ENCODE assay signal across 8 mouse cellular contexts in genomic region chr1:33719733-33720225, GRCm38 (mm10). TPM values are rescaled to one million over a fixed set of nuclear protein-coding genes. Genes with fewer than 3 reads are reported as not detected.
DNase-seq lines count a peak whose midpoint lies in the region; ATAC-seq and TF ChIP-seq lines count a peak whose summit lies in the region.

Gene Rab23, plus strand, starts transcription at chr1:33719887.

- H3K9me3 ChIP-seq in embryonic facial prominence, embryonic 12.5 days: no peaks in the 10 kb centered on the region
- H3K9me3 ChIP-seq in limb, embryonic 10.5 days (replicated peaks): no peaks in the 10 kb centered on the region
- H3K9me3 ChIP-seq in midbrain, embryonic 12.5 days: no peaks in the 10 kb centered on the region

- H3K4me3 ChIP-seq in embryonic facial prominence, embryonic 12.5 days: peak within 1 kb of the TSS; percentile 82
- peak within 1 kb of the TSS; percentile 89 for H3K4me3 ChIP-seq in limb, embryonic 10.5 days
- peak within 1 kb of the TSS; percentile 86 for H3K4me3 ChIP-seq in midbrain, embryonic 12.5 days
- H3K4me3 ChIP-seq in small intestine, adult 2 months (ENCODE audit: low read depth, low read length): peak within 1 kb of the TSS; percentile 89

- peaks cover 25% of the 10 kb centered on the region for H3K36me3 ChIP-seq in embryonic facial prominence, embryonic 12.5 days
- peaks cover 31% of the 10 kb centered on the region for H3K36me3 ChIP-seq in limb, embryonic 10.5 days
- H3K36me3 ChIP-seq in midbrain, embryonic 12.5 days: peaks cover 27% of the 10 kb centered on the region
- H3K36me3 ChIP-seq in small intestine, adult 2 months (ENCODE audit: control insufficient read depth, insufficient read depth, low read length): peaks cover 6% of the 10 kb centered on the region; the same call in 1 of the 2 replicates

- peak; percentile 90 for DNase-seq in 3134 (ENCODE audit: extremely low read depth, insufficient read length, low spot score)
- DNase-seq in adrenal gland, postnatal 36 days: peak; percentile 84 to 90
- peak; percentile 84 to 86 for DNase-seq in heart, adult 18-20 months
- DNase-seq in kidney, adult 18-20 months: peak; percentile 88
- DNase-seq in limb, embryonic 10.5 days (ENCODE audit: low spot score): peak; percentile 87

- ATAC-seq in embryonic facial prominence, embryonic 12.5 days (ENCODE audit: insufficient number of reproducible peaks, insufficient read depth, low FRiP score, low TSS enrichment): peak; percentile 90
- peak; percentile 97 for ATAC-seq in midbrain, embryonic 12.5 days (ENCODE audit: low FRiP score, low read depth)

- peak within 1 kb of the TSS; percentile 56 for H3K4me2 ChIP-seq in embryonic facial prominence, embryonic 12.5 days (replicated peaks)
- peak within 1 kb of the TSS; percentile 62 for H3K4me2 ChIP-seq in midbrain, embryonic 12.5 days (replicated peaks)

- no peaks in the 10 kb centered on the region for H3K27me3 ChIP-seq in embryonic facial prominence, embryonic 12.5 days
- no peaks in the 10 kb centered on the region for H3K27me3 ChIP-seq in limb, embryonic 10.5 days (ENCODE audit: low read depth, poor library complexity, severe bottlenecking)
- H3K27me3 ChIP-seq in midbrain, embryonic 12.5 days: no peaks in the 10 kb centered on the region
- H3K27me3 ChIP-seq in small intestine, adult 2 months (ENCODE audit: control insufficient read depth, insufficient read depth, low read length): no peaks in the 10 kb centered on the region

- no peak; the same call in 1 of the 2 replicates for TF ChIP-seq POLR2A in small intestine, adult 2 months (IDR thresholded peaks at IDR 0.05; ENCODE audit: low read depth, low read length)

- peaks cover 5% of the 10 kb centered on the region; the same call in 1 of the 2 replicates for H3K4me1 ChIP-seq in embryonic facial prominence, embryonic 12.5 days
- peaks cover 12% of the 10 kb centered on the region for H3K4me1 ChIP-seq in limb, embryonic 10.5 days
- H3K4me1 ChIP-seq in midbrain, embryonic 12.5 days: peaks cover 5% of the 10 kb centered on the region
- peaks cover 2% of the 10 kb centered on the region; the same call in 1 of the 2 replicates for H3K4me1 ChIP-seq in small intestine, adult 2 months (ENCODE audit: control insufficient read depth, insufficient read depth, insufficient read length, low read length)

- WGBS in embryonic facial prominence, embryonic 12.5 days: 1% methylated on average over 52 of the region's 54 CpGs
- WGBS in limb, embryonic 10.5 days: under 1% methylated on average over 54 of the region's 54 CpGs
- under 1% methylated on average over 46 of the region's 54 CpGs for WGBS in midbrain, embryonic 12.5 days
- under 1% methylated on average over 54 of the region's 54 CpGs for WGBS in small intestine, adult 2 months

- no peak for TF ChIP-seq CTCF in small intestine, adult 2 months (IDR thresholded peaks at IDR 0.05; ENCODE audit: extremely low read depth, insufficient read length, insufficient replicate concordance, low read depth, low read length)

- peak within 1 kb of the TSS; percentile 95 for H3K27ac ChIP-seq in embryonic facial prominence, embryonic 12.5 days
- peak within 1 kb of the TSS; percentile 96 for H3K27ac ChIP-seq in limb, embryonic 10.5 days
- H3K27ac ChIP-seq in midbrain, embryonic 12.5 days (replicated peaks): peak within 1 kb of the TSS; percentile 91
- peak within 1 kb of the TSS; percentile 19; the same call in 1 of the 2 replicates for H3K27ac ChIP-seq in small intestine, adult 2 months (ENCODE audit: insufficient read depth, low read depth, low read length)

- H3K9ac ChIP-seq in embryonic facial prominence, embryonic 12.5 days: peak within 1 kb of the TSS; percentile 91
- H3K9ac ChIP-seq in midbrain, embryonic 12.5 days (replicated peaks): peak within 1 kb of the TSS; percentile 91

RNA-seq across cellular contexts. Expression of gene Rab23, which starts in this region (rescaled TPM):
- 10 to 100 TPM; 10.3 to 11.9 TPM for total RNA-seq in adrenal gland, postnatal 36 days (2021)
- 36.9 and 39.1 TPM in 2 replicates for polyA plus RNA-seq in embryonic facial prominence, embryonic 12.5 days (2016; fragmentation: Nextera tagmentation; extraction: Ambion mirVana)
- total RNA-seq in heart, adult 18-20 months (2021): 10 to 100 TPM in 1 of 2 experiments, 1 to 10 TPM in 1; 7.8 to 10.4 TPM
- 31.8 and 39.1 TPM in 2 replicates for polyA plus RNA-seq in limb, embryonic 10.5 days (2016; fragmentation: Nextera tagmentation; extraction: Ambion mirVana)
- polyA plus RNA-seq in midbrain, embryonic 12.5 days (2016; fragmentation: Nextera tagmentation; extraction: Ambion mirVana): 29.3 and 32.2 TPM in 2 replicates
- 3.9 and 4.6 TPM in 2 replicates for polyA plus RNA-seq in small intestine, adult 2 months (2012; rRNA removed)

Comparison
In these comparisons a context has a peak if more than half of its experiments do, and no peak if none do; other contexts are left out.
1. Peak in every context shown above with its lines: DNase-seq, ATAC-seq, H3K4me3 ChIP-seq and H3K27ac ChIP-seq.
2. H3K27ac ChIP-seq: peak in every context shown above with its lines; median percentile 96 in limb, embryonic 10.5 days; 95 in embryonic facial prominence, embryonic 12.5 days; 91 in midbrain, embryonic 12.5 days; 19 in small intestine, adult 2 months.